Mouse (Mus musculus) T-cell, adult 2 months (primary cell): ENCODE results near the gene Sav1.

ENCODE experiments used
- DNase-seq: peaks from one replicate; pipeline ENCODE4 v3.0.0; 2022; ENCODE audit warnings: low spot score

Sav1 gene

GRCm38 (mm10) chr12:69986786-69987497, at the start of gene Sav1:
Gene Sav1 (minus strand): TSS chr12:69987002.
- DNase-seq = peak; percentile 46

DNA sequence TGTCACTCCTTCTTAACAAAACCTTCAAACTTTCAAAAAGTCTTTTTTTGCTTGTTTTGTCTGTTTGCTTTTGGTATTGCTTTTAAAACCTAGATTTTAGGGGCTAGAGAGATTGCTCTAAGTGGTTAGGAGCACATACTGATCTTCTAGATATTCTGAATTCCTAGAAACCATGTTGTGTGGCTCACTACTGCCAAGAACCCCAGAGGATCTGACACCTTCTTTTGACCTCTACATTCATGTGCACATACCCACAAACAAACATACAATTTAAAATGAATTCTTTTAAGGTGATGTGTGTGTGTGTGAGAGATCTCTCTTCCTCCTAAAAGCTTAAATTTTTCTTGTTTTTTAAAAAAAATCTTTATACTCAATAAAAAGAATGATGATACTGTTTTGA, 39.4 kb upstream of the Sav1 start:
- no peak for DNase-seq

DNA sequence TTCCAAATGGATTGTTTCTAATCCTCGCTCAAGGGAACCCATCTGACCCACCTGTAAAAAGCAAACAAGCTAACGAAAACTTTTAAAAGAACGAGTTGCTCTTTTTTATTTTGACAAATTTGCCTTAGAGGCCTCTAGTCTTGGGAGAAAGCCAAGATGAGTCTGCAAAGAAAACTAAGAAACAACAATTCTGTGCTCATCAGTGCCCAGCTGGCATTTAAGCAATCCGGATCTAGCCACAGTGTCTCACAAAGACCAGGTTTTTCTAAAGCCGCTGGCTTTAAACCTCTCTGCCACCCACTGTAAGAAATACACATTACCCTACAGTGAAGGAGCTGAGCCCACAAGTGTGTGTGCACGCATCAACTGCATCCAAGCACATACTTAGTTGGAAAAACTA, 38.6 kb upstream of the Sav1 start:
- no peak for DNase-seq

DNA sequence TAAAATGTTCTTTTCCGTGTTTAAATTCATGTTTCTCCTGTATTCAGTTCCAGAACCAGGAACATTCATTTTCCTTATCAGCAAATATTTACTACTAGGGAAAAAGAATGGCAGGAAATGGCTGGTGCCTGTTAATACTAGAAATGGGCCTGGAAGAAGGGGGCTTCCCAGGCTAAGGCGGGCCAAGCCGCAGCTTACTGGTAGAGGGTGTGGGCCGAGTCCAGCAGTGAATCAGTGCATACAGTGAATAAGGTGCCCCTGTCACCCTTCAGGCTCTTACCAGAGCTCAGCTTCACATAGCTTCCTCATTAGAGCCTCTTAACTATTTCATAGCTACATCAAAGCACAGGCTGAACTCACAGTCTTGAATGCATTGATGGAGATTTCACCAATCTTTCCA, 36.8 kb upstream of the Sav1 start:
- no peak for DNase-seq

GRCm38 (mm10) chr12:70018153-70018552, 31.4 kb upstream of the Sav1 start:
- DNase-seq = peak; percentile 47

GRCm38 (mm10) chr12:70015936-70016335, 29.1 kb upstream of the Sav1 start:
- no peak for DNase-seq

GRCm38 (mm10) chr12:70011681-70012080, 24.9 kb upstream of the Sav1 start:
- DNase-seq = no peak

- DNase-seq = no peak
These were observed 23.6 kb upstream of the Sav1 start for GRCm38 (mm10) chr12:70010356-70010755.

- DNase-seq = no peak
These were observed 18.3 kb upstream of the Sav1 start for GRCm38 (mm10) chr12:70005103-70005502.

GRCm38 (mm10) chr12:69998186-69998983, 11.6 kb upstream of the Sav1 start:
- no peak for DNase-seq

GRCm38 (mm10) chr12:69995382-69995781, 8.6 kb upstream of the Sav1 start:
- no peak for DNase-seq

- peak; percentile 26 for DNase-seq
These were observed 500 bp downstream of the Sav1 start for GRCm38 (mm10) chr12:69986241-69986762.

DNA sequence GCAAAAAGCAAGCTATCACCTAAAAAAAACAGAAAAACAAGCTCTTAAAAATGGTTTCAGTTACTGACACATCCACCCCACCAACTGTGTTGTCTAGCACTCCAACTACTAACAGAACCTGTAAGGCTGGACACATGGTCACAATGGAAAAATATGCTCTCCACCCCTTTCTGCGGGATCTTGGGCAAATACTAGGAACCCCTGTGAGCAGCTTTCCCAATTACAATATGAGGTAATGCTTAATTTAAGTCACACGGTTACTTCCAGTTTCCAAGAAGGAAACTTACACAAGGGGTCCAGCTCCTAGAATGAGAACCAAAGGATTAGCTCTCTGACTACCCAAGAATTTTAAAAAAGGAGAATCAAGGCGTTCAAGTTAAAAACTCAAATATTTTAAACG, 1.3 kb downstream of the Sav1 start:
- DNase-seq = no peak

GRCm38 (mm10) chr12:69982874-69983273, 3.9 kb downstream of the Sav1 start:
- peak; percentile 6 for DNase-seq

GRCm38 (mm10) chr12:69977376-69977998, 9.3 kb downstream of the Sav1 start:
- no peak for DNase-seq

DNA sequence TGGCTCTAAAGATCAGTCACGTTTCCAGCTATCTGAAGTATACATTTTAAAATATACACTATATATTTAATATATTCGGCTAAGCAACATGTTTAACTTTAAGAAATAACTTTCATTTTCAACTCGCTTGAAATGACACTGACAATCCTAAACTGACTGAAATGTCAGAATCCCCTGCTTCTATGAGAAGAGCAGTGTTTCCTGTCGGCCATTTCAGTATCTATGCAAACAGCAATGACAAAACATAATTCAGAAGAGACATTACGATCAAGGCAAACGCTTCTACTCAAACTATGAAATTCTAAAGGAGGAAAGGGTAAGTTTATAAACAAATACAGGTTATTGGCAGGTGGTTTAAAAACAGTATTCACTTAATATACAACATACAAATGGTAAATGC, 10.1 kb downstream of the Sav1 start:
- DNase-seq = no peak

- DNase-seq = no peak
These were observed 13.1 kb downstream of the Sav1 start for GRCm38 (mm10) chr12:69973666-69974065.

- DNase-seq = no peak
These were observed 18.6 kb downstream of the Sav1 start for GRCm38 (mm10) chr12:69968154-69968553.

- DNase-seq = no peak
These were observed 19.7 kb downstream of the Sav1 start for GRCm38 (mm10) chr12:69967112-69967511.

GRCm38 (mm10) chr12:69966071-69966470, 20.7 kb downstream of the Sav1 start:
- no peak for DNase-seq

DNA sequence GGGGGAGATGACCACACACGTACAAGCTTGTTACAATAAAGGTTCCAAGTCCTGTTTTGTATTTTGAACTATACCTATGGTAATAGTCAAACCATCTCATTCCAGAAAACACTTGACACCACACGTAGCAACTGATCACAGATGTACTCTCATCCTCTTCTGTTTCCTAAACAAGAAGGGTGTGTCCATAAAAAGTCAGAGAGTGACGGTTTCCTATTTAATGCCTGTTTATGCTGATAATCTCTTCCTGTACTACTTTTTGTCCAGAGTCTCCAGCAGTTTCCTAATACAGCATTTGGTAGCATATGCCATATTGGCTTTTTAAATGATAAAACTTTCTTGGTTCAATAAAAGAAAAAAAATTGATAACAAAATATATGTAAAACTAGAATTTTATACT, 21.2 kb downstream of the Sav1 start:
- no peak for DNase-seq

DNA sequence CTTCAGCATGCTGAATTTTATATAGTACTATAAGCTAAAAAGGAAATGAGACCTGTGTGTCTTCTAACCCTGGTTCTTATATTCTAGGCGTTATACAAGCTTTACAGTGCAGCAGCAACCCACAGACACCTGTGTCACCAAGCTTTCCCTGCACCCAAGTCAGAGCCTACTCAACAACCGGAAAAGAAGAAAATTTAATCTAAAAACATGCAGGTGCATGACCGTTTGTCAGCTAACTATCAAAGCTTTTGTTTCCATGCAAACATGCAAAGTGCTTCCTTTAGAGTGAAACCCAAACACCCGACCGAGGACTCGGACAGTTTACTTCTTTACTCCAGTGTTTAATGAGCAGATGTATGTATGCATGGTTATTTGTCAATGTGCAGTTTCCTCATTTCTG, 23.7 kb downstream of the Sav1 start:
- DNase-seq = no peak

DNA sequence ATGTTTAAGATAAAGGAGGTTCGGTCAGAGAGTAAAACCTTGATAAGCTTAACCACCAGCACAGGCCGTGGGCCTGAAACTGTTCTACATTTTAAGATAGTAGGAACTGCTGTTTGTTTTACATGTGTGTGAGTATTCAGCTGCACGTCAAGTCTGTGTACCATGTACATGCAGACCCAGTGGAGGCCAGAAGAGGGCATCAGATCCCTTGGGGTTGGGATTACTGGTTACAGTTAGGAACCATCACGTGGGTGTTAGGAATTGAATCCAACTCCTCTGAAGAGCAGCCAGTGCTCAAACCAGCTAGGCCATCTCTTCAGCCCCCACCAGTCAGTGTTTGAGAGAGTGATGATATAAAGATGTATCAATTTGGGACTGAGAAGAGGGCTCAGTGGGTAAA, 24.3 kb downstream of the Sav1 start:
- DNase-seq = peak; percentile 24
